Mouse (Mus musculus) right cerebral cortex, adult 2 months (tissue): ENCODE data around the gene Cpsf4l.

Experiments used
- DNase-seq, 2 experiments: peaks; one replicate each; pipeline ENCODE4 v3.0.0; 2021 to 2022; ENCODE audit warnings: low spot score in 2 of 2

Cpsf4l gene

GRCm38 (mm10) chr11:113699643-113700042 is 10.2 kb downstream of the Cpsf4l start:
- DNase-seq: no peak

- no peak for DNase-seq
Measured at GRCm38 (mm10) chr11:113698013-113698545, 11.7 kb downstream of the Cpsf4l start.

GRCm38 (mm10) chr11:113697571-113697970 is 12.2 kb downstream of the Cpsf4l start:
- DNase-seq: no peak

GRCm38 (mm10) chr11:113691851-113692250 is 18.0 kb downstream of the Cpsf4l start:
- no peak for DNase-seq

- DNase-seq: no peak
Measured at GRCm38 (mm10) chr11:113691318-113691717, 18.5 kb downstream of the Cpsf4l start.

GRCm38 (mm10) chr11:113690506-113690905 is 19.3 kb downstream of the Cpsf4l start:
- DNase-seq: peak; percentile 55 to 56

- DNase-seq: no peak
Measured at GRCm38 (mm10) chr11:113687031-113687430, 22.8 kb downstream of the Cpsf4l start.

GRCm38 (mm10) chr11:113684707-113685426 is 24.9 kb downstream of the Cpsf4l start:
- DNase-seq: no peak

- peak; percentile 96 for DNase-seq
Measured at GRCm38 (mm10) chr11:113683957-113684706, 25.7 kb downstream of the Cpsf4l start, which contains the start of the genes Fam104a and D11Wsu47e. Gene Fam104a (minus strand): TSS chr11:113684155. Gene D11Wsu47e (plus strand): TSS chr11:113684412.

GRCm38 (mm10) chr11:113683627-113683956 is 26.2 kb downstream of the Cpsf4l start:
- no peak for DNase-seq

- DNase-seq: no peak
Measured at GRCm38 (mm10) chr11:113682897-113683626, 26.8 kb downstream of the Cpsf4l start.

- DNase-seq: no peak
Measured at GRCm38 (mm10) chr11:113681979-113682378, 27.8 kb downstream of the Cpsf4l start.

GRCm38 (mm10) chr11:113680954-113681353 is 28.9 kb downstream of the Cpsf4l start:
- DNase-seq: no peak

- DNase-seq: no peak
Measured at GRCm38 (mm10) chr11:113678373-113678772, 31.4 kb downstream of the Cpsf4l start.

GRCm38 (mm10) chr11:113677378-113677777 is 32.4 kb downstream of the Cpsf4l start:
- no peak for DNase-seq

GRCm38 (mm10) chr11:113676847-113677246 is 33.0 kb downstream of the Cpsf4l start:
- no peak for DNase-seq

GRCm38 (mm10) chr11:113674595-113674994 is 35.2 kb downstream of the Cpsf4l start:
- DNase-seq: no peak

GRCm38 (mm10) chr11:113673614-113674013 is 36.2 kb downstream of the Cpsf4l start:
- DNase-seq: no peak

GRCm38 (mm10) chr11:113669711-113670110 is 40.1 kb downstream of the Cpsf4l start:
- DNase-seq: no peak

- DNase-seq: no peak
Measured at GRCm38 (mm10) chr11:113668857-113669256, 41.0 kb downstream of the Cpsf4l start.

GRCm38 (mm10) chr11:113667704-113668103 is 42.1 kb downstream of the Cpsf4l start:
- DNase-seq: no peak

GRCm38 (mm10) chr11:113667122-113667521 is 42.7 kb downstream of the Cpsf4l start:
- no peak for DNase-seq
